Mouse (Mus musculus) neural tube, embryonic 13.5 days (tissue): Measurements from ENCODE around the gene Kank1. TPM values are rescaled to one million over a fixed set of nuclear protein-coding genes. Genes with fewer than 3 reads are reported as not detected.
"Not testable (repeated sequence)": the region's sequence is repeated elsewhere in the genome, so short reads cannot be mapped to it uniquely, and the experiment has no call there.

Source experiments
- ATAC-seq: fragments of 200-750 bp; cut with Nextera tagmentation; 2 replicates; pipeline ENCODE4 v1.8.0; 2017; ENCODE audit warnings: low read depth, mild to moderate bottlenecking, moderate TSS enrichment, moderate library complexity
- H3K27ac ChIP-seq: fragments of 300-500 bp; sonication (generic); replicated peaks from 2 replicates; pipeline ENCODE4 v1.5.1; 2015; ENCODE audit warnings: moderate library complexity, mild to moderate bottlenecking, inconsistent platforms
- H3K27me3 ChIP-seq: fragments of 300-500 bp; sonication (generic); 2 replicates; pipeline ENCODE4 v1.6.1; 2015; ENCODE audit warnings: mild to moderate bottlenecking, inconsistent platforms
- H3K36me3 ChIP-seq: fragments of 300-500 bp; sonication (generic); 2 replicates; pipeline ENCODE4 v1.6.1; 2015; ENCODE audit warnings: mild to moderate bottlenecking, inconsistent platforms
- H3K4me1 ChIP-seq: fragments of 300-500 bp; sonication (generic); replicated peaks from 2 replicates; pipeline ENCODE4 v1.6.1; 2015; ENCODE audit warnings: inconsistent platforms
- H3K4me2 ChIP-seq: fragments of 300-500 bp; sonication (generic); 2 replicates; pipeline ENCODE4 v1.6.1; 2015; ENCODE audit warnings: inconsistent platforms, mild to moderate bottlenecking, moderate library complexity
- H3K4me3 ChIP-seq: fragments of 300-500 bp; sonication (generic); 2 replicates; pipeline ENCODE4 v1.5.1; 2015; ENCODE audit warnings: mild to moderate bottlenecking, inconsistent platforms
- H3K9ac ChIP-seq: fragments of 300-500 bp; sonication (generic); 2 replicates; pipeline ENCODE4 v1.6.1; 2015; ENCODE audit warnings: moderate library complexity, mild to moderate bottlenecking, inconsistent platforms
- H3K9me3 ChIP-seq: fragments of 300-500 bp; sonication (generic); 2 replicates; pipeline ENCODE4 v1.6.1; 2016; ENCODE audit warnings: inconsistent platforms
- WGBS: fragments of 180-500 bp; shearing (Covaris S2); methylation state at CpG from one replicate; pipeline ENCODE4 v1.1.7; 2015; 5-methylcytosine and 5-hydroxymethylcytosine counted together
- polyA plus RNA-seq: library from polyadenylated mRNA; unstranded; fragments of >200 nt; fragmentation: Nextera tagmentation; extraction: Ambion mirVana; gene quantifications from 2 replicates; pipeline ENCODE4 v1.2.1, GENCODE M21; 2015

Gene Kank1
- polyA plus RNA-seq, 1 experiment from 2014 or later: 10.3 TPM

DNA sequence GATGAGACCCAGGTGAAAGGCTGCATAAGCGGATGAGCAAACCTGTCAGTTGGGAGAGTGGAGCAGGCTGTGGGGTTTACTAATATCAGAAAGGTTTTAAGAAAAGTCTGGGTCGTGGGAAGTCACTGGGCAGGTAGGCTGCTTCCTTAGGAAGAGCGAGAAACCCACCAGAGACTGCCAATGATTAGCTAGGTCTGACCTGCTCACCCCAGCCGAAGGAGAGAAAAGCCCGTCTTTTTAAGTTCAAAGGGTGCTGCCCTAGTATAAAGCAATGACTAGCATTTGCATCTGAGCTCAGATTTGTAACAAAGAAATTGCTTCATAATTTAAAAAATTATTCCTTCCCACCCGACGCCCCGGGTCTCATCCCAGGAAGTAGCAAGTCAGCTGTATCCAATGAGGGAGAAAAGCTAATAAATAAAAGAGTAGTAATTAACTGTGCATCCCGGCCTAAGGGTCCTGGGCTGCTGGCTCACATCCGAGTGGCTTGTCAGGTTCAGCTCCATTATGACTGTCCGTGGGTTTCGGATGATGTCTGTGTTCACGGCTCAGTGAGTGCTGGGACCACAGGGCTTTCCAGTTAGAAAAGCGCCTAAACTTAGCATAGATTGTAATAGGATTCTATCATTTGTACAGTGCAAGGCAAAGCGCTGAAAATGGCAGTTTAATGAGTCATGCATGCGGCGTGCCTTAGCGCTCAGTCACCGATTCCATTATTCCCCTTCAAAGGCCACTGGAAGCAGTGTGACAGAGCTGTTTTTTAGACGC, 225.0 kb downstream of the Kank1 start:
- Histone ChIP-seq H3K9me3 (0 out of 2 replicates have a peak, but pooled peaks cover 3% of the 10 kb centered on the region), H3K4me1 (peaks cover 17% of the 10 kb centered on the region; the same call in 1 of the 2 replicates), H3K4me3 (no peak overlapping the region), H3K36me3 (no peaks in the 10 kb centered on the region), H3K27ac (no peak overlapping the region), H3K9ac (no peak overlapping the region), H3K4me2 (peak overlapping the region; percentile 37), H3K27me3 (no peaks in the 10 kb centered on the region)
- 45% methylated on average over 20 of the region's 20 CpGs for WGBS
- peak; percentile 69 for ATAC-seq

DNA sequence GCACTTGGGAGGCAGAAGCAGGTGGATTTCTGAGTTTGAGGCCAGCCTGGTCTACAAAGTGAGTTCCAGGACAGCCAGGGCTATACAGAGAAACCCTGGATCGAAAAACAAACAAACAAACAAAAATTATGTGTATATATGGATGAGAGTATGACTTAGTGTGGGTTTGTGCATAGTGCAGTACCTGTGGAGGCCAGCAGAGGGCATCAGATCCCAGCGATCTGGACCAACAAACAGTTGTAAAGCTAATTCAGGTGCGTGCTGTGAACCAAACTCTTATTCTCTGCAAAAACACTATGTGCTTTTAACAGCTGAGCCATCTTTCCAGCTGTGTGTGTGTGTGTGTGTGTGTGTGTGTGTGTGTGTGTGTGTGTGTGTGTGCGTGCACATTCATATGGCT, 239.0 kb downstream of the Kank1 start:
- H3K9ac ChIP-seq, H3K4me3 ChIP-seq, ATAC-seq, H3K4me2 ChIP-seq, H3K27ac ChIP-seq, H3K27me3 ChIP-seq, H3K4me1 ChIP-seq, H3K36me3 ChIP-seq, H3K9me3 ChIP-seq: not testable (repeated sequence)
- 68% methylated on average over 4 of the region's 4 CpGs for WGBS

GRCm38 (mm10) chr19:25479152-25479669, 242.4 kb downstream of the Kank1 start:
- no peak for ATAC-seq
- H3K4me2 ChIP-seq: no peak overlapping the region
- no peak overlapping the region for H3K9ac ChIP-seq

GRCm38 (mm10) chr19:25480820-25481219, 244.0 kb downstream of the Kank1 start:
- Histone ChIP-seq H3K27ac (no peak overlapping the region), H3K4me1 (no peaks in the 10 kb centered on the region), H3K4me2 (no peak overlapping the region), H3K9me3 (0 out of 2 replicates have a peak, but pooled peaks cover 5% of the 10 kb centered on the region), H3K9ac (no peak overlapping the region), H3K4me3 (no peak overlapping the region), H3K36me3 (no peaks in the 10 kb centered on the region), H3K27me3 (peaks cover 2% of the 10 kb centered on the region)
- WGBS: 87% methylated on average over 6 of the region's 6 CpGs
- no peak for ATAC-seq

More at GRCm38 (mm10) chr19:25479152-25479669, 242.4 kb downstream of the Kank1 start:
- no peaks in the 10 kb centered on the region for H3K27me3 ChIP-seq
- no peaks in the 10 kb centered on the region for H3K36me3 ChIP-seq
- H3K9me3 ChIP-seq: 0 out of 2 replicates have a peak, but pooled peaks cover 5% of the 10 kb centered on the region
- H3K4me1 ChIP-seq: no peaks in the 10 kb centered on the region
- H3K27ac ChIP-seq: no peak overlapping the region
- H3K4me3 ChIP-seq: no peak overlapping the region
- WGBS: 63% methylated on average over 5 of the region's 5 CpGs

Other genes with a start within 250 kb of the Kank1 start
- 1.5 and 2.5 TPM in 2 replicates for gene Dock8, start 237.4 kb upstream of the Kank1 start, polyA plus RNA-seq